ENCODE assay signal across 27 mouse cellular contexts in the genomic region with DNA sequence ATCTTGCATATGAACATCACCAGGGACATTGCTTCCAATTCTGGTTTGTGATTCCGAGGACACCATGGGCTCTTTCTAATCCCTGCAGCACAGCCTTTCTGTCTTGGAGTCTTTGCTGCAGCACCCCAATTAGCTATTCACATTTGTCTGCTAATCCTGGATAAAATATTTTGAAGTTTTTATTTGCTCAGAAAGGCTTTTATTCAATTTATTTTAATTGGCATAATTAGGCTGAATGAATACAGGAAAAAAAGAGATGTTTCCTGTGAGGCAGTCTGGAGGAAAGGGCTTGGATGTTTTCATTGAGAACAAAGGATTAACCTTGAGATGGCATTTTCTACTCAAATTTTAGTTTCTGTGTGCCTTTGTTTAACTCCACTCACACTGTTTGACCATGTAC.
"Had no signal": no experiment of that assay in that cellular context is flagged by ENCODE, and none has a peak within 500 bp of the region (broad histone marks: within the 10 kb centered on the region; RNA-seq: fewer than 3 reads in every experiment).

No protein-coding gene starts in this region.

- H3K4me2 ChIP-seq: heart, embryonic 11.5 days; heart, embryonic 13.5 days; heart, embryonic 15.5 days; hindbrain, embryonic 13.5 days; hindbrain, embryonic 15.5 days; kidney, embryonic 15.5 days; limb, embryonic 13.5 days; limb, embryonic 15.5 days; liver, embryonic 12.5 days had no signal

- H3K4me1 ChIP-seq: heart, embryonic 13.5 days; heart, embryonic 15.5 days; hindbrain, embryonic 13.5 days; hindbrain, embryonic 15.5 days; kidney, embryonic 15.5 days; limb, embryonic 13.5 days; limb, embryonic 15.5 days; liver, embryonic 12.5 days had no signal

- ATAC-seq: hindbrain, postnatal 0 days; intestine, embryonic 16.5 days; liver, embryonic 12.5 days had no signal

- H3K36me3 ChIP-seq: heart, embryonic 13.5 days; heart, embryonic 15.5 days; hindbrain, embryonic 13.5 days; hindbrain, embryonic 15.5 days; kidney, embryonic 15.5 days; limb, embryonic 13.5 days; limb, embryonic 15.5 days; liver, embryonic 12.5 days had no signal

- H3K27me3 ChIP-seq: heart, embryonic 13.5 days; heart, embryonic 15.5 days; hindbrain, embryonic 13.5 days; hindbrain, embryonic 15.5 days; kidney, embryonic 15.5 days; limb, embryonic 13.5 days; limb, embryonic 15.5 days; liver, embryonic 12.5 days had no signal

- H3K9ac ChIP-seq: heart, embryonic 13.5 days; heart, embryonic 15.5 days; hindbrain, embryonic 13.5 days; hindbrain, embryonic 15.5 days; kidney, embryonic 15.5 days; limb, embryonic 13.5 days; limb, embryonic 15.5 days; liver, embryonic 12.5 days; liver, embryonic 14.5 days had no signal

- DNase-seq: gastrocnemius, postnatal 14 days; gastrocnemius, postnatal 36 days; heart, adult 11 months; heart, adult 2 months; heart, postnatal 14 days; heart, postnatal 36 days; kidney, adult 11 months; kidney, adult 2 months; kidney, adult 9 months; kidney, postnatal 14 days; kidney, postnatal 36 days; layer of hippocampus, adult 9-11 months; layer of hippocampus, postnatal 36 days; left cerebral cortex, postnatal 4 days had no signal

- H3K9me3 ChIP-seq: heart, embryonic 13.5 days; heart, embryonic 15.5 days; hindbrain, embryonic 13.5 days; hindbrain, embryonic 15.5 days; kidney, embryonic 15.5 days; limb, embryonic 13.5 days; limb, embryonic 15.5 days; liver, embryonic 12.5 days had no signal

- H3K4me3 ChIP-seq: heart, adult 2 months; heart, embryonic 13.5 days; heart, embryonic 15.5 days; hindbrain, embryonic 13.5 days; hindbrain, embryonic 15.5 days; kidney, embryonic 15.5 days; limb, embryonic 13.5 days; limb, embryonic 15.5 days; liver, embryonic 12.5 days had no signal

- H3K27ac ChIP-seq: heart, adult 2 months; heart, embryonic 13.5 days; heart, embryonic 15.5 days; hindbrain, embryonic 13.5 days; hindbrain, embryonic 15.5 days; hindbrain, postnatal 0 days; kidney, embryonic 15.5 days; kidney, postnatal 0 days; limb, embryonic 13.5 days; limb, embryonic 15.5 days; liver, embryonic 12.5 days; liver, embryonic 14.5 days had no signal
